Mouse (Mus musculus) liver (tissue): ENCODE results near the gene Pcnx2.

Experiments
- DNase-seq: peaks from one replicate; pipeline ENCODE4 v3.0.0-alpha.2; 2020; ENCODE audit warnings: mixed read lengths

Gene Pcnx2

DNA sequence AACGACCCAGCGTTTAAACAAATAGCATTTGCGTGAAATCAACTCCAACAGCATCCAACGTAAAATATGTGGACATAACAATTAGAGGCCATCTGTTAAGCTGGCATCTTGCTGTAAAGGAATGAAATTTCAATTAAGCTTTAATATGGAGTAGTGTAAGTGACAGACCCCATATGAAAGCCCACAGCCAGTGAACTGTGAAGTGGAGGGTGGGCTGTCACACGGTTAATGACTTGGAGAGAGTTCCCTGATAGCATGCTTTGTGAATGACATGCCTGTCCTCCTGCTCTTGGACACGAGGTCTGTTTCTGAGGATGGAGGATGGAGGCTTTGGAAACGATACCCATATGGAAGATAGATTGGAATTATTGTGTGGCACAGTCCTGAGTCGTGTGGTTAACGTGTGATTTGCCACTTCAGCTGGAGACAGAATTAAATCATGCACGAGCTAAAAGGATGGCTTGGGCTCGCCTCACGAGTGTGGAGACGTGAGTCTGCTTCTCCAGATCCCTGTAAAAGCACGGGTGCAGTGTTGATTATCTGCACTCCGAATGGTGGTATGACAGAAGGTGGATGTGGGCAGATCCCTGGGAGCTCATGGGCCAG, 195.1 kb downstream of the Pcnx2 start:
- DNase-seq = no peak
